Mouse (Mus musculus) olfactory bulb, adult 2 months (tissue): ENCODE results near the gene Ptafr. TPM values are rescaled to one million over a fixed set of nuclear protein-coding genes. Genes with fewer than 3 reads are reported as not detected.
"Not testable (repeated sequence)": the region's sequence is repeated elsewhere in the genome, so short reads cannot be mapped to it uniquely, and the experiment has no call there.

Experiments used
- H3K27ac ChIP-seq: fragments of 200-500 bp; 2 replicates; pipeline ENCODE4 v1.5.1; 2012; ENCODE audit warnings: low read depth, low read length; ENCODE audit not compliant: insufficient read depth
- H3K4me1 ChIP-seq: fragments of 200-500 bp; 2 replicates; pipeline ENCODE4 v1.6.1; 2012; ENCODE audit warnings: low read length; ENCODE audit not compliant: control insufficient read depth, insufficient read depth
- H3K4me3 ChIP-seq: fragments of 200-500 bp; 2 replicates; pipeline ENCODE4 v1.5.1; 2012; ENCODE audit warnings: mild to moderate bottlenecking, low read depth, low read length, moderate library complexity; ENCODE audit not compliant: insufficient read depth
- CTCF ChIP-seq: fragments of 200-500 bp; IDR thresholded peaks from 2 replicates; pipeline ENCODE4 v1.5.1; 2012; ENCODE audit warnings: low read depth, mild to moderate bottlenecking, low read length, moderate library complexity; ENCODE audit not compliant: insufficient read depth
- POLR2A ChIP-seq: fragments of 200-500 bp; IDR thresholded peaks from 2 replicates; pipeline ENCODE4 v1.6.1; 2012; ENCODE audit warnings: mild to moderate bottlenecking, low read depth, low read length, moderate library complexity; ENCODE audit not compliant: insufficient read depth
- WGBS: fragments of 180-500 bp; shearing (Covaris S2); methylation state at CpG from one replicate; pipeline ENCODE4 v1.1.7; 2018; 5-methylcytosine and 5-hydroxymethylcytosine counted together
- polyA plus RNA-seq: library from polyadenylated mRNA; stranded (reverse); fragments of >200 nt; gene quantifications from 2 replicates; pipeline ENCODE4 v1.2.4, GENCODE M21; 2012; ENCODE audit warnings: low replicate concordance; ENCODE audit not compliant: missing spikeins, insufficient read depth, insufficient read length

The Ptafr gene
- polyA plus RNA-seq, 1 experiment, result not detected

GRCm38 (mm10) chr4:132554221-132554620, 9.6 kb upstream of the Ptafr start:
- WGBS, result 71% methylated on average over 5 of the region's 5 CpGs
- H3K27ac ChIP-seq, result no peak overlapping the region
- TF ChIP-seq CTCF (no peak), POLR2A (no peak)
- H3K4me1 ChIP-seq, result peaks cover 11% of the 10 kb centered on the region; the same call in 1 of the 2 replicates
- H3K4me3 ChIP-seq, result no peak overlapping the region

DNA sequence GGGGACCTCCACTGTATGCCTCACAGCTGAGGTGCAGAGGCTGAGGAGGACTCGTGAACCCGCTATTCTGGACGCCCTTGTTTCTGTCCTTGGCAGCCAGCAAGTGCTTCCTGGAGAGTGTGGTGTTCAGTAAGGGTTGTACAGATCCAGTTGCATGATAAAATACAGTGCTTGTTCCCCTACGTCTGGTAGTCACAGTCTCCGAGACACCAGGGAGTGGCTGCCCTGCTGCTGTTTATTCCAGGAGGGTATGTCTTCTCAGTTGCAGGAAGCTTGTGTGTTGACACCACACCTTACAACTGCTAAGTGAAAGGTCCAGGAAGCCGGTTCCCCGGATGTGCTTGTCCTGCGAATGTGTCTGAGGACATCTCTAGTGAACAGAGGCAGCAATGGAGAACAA, 9.2 kb upstream of the Ptafr start:
- peaks cover 11% of the 10 kb centered on the region; the same call in 1 of the 2 replicates for H3K4me1 ChIP-seq
- TF ChIP-seq POLR2A (no peak), CTCF (no peak)
- WGBS, result 63% methylated on average over 8 of the region's 8 CpGs
- no peak overlapping the region for H3K27ac ChIP-seq
- no peak overlapping the region for H3K4me3 ChIP-seq

- peaks cover 11% of the 10 kb centered on the region; the same call in 1 of the 2 replicates for H3K4me1 ChIP-seq
- WGBS, result 92% methylated on average over 7 of the region's 7 CpGs
- not testable (repeated sequence) for H3K27ac ChIP-seq, H3K4me3 ChIP-seq
Measured at GRCm38 (mm10) chr4:132555550-132555949, 8.3 kb upstream of the Ptafr start.

GRCm38 (mm10) chr4:132563261-132563660, 606 bp upstream of the Ptafr start:
- peaks cover 4% of the 10 kb centered on the region; the same call in 1 of the 2 replicates for H3K4me1 ChIP-seq
- no peak for TF ChIP-seq POLR2A
- TF ChIP-seq CTCF, result no peak
- no peak overlapping the region for H3K4me3 ChIP-seq
- H3K27ac ChIP-seq, result no peak overlapping the region
- 72% methylated on average over 3 of the region's 3 CpGs for WGBS

DNA sequence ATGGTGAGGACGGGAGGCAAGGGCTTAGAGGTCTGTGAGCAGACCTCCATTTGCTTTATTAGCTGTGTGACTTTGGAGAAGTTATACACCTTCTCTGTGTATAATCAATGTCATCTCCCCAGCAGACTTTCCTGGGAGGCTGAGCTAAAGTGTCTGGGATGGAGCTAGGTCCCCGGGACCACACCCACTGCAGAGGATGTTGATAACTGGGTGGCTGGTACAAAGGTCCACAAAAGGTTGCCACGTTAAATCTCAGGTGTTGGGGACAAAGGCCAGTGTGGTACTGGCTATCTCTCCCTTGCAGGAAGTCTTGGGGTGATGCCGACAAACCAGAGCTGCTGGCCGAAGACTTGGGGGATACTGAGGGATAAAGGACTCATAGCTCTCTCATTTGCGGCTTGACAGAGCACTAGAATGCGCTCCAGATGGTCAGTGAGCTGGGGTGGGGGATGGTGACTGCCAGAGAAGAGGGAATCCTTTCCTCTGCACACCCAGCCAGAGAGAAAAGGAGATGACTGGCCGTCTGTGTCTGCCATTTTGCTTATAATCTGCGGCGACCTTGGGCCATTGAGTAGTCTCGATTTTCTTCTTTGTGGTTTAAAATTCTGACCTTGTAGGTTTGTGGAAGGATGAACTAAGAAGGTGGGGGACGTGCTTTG, 1.4 kb downstream of the Ptafr start:
- Histone ChIP-seq H3K4me3 (no peak overlapping the region), H3K27ac (no peak overlapping the region), H3K4me1 (peaks cover 4% of the 10 kb centered on the region; the same call in 1 of the 2 replicates)
- TF ChIP-seq POLR2A (no peak), CTCF (no peak)
- 79% methylated on average over 12 of the region's 12 CpGs for WGBS

DNA sequence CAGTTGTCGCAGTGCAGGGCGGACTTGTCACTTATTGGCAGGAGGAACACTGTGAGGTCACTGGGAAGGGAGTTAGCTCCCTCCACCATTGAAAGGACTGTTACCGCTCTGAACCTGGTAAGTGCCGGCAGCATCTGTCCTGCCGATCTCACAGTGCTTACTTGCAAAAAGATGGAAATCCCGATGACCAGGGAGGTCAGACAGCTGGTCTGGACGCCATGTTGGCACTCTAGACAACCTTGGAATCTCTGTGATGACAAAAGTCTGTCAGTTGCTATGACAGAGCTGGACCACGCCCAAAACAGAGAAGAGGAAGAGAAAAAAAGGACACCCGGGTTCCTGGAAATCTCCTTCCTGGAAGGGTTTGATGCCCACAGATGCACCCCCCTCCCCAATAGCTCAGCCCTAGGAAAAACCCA, 3.5 kb downstream of the Ptafr start:
- WGBS, result 76% methylated on average over 9 of the region's 9 CpGs
- TF ChIP-seq POLR2A, result no peak
- no peak for TF ChIP-seq CTCF
- H3K4me3 ChIP-seq, result no peak overlapping the region
- H3K27ac ChIP-seq, result no peak overlapping the region
- peaks cover 4% of the 10 kb centered on the region; the same call in 1 of the 2 replicates for H3K4me1 ChIP-seq

DNA sequence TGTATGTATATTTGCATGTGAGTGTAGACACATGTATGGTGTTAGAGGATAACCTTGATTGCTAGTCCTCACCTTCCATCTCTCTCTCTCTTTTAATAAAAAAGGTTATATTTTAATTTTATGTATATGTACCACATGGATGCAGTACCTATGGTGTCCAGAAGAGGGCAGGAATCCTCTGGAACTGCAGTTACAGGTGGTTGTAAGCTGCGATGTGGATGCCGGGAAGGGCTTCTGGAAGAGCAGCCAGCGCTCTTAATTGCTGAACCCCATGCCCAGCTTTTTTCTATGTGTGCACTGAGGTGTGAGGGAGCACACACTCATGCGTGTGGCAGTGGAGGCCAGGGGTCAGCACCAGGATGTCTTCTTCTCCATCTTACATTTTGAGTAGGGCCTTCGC, 5.2 kb downstream of the Ptafr start:
- no peaks in the 10 kb centered on the region for H3K4me1 ChIP-seq
- H3K27ac ChIP-seq, result no peak overlapping the region
- TF ChIP-seq POLR2A, result no peak
- 0 out of 2 replicates have a peak, but pooled peaks have one; percentile 16 for TF ChIP-seq CTCF
- no peak overlapping the region for H3K4me3 ChIP-seq
- WGBS, result 91% methylated on average over 5 of the region's 5 CpGs

- Histone ChIP-seq H3K4me3 (no peak overlapping the region), H3K4me1 (no peaks in the 10 kb centered on the region), H3K27ac (no peak overlapping the region)
- no peak for TF ChIP-seq CTCF
- TF ChIP-seq POLR2A, result no peak
- WGBS, result 68% methylated on average over 9 of the region's 9 CpGs
Measured at GRCm38 (mm10) chr4:132571190-132571589, 7.3 kb downstream of the Ptafr start.

DNA sequence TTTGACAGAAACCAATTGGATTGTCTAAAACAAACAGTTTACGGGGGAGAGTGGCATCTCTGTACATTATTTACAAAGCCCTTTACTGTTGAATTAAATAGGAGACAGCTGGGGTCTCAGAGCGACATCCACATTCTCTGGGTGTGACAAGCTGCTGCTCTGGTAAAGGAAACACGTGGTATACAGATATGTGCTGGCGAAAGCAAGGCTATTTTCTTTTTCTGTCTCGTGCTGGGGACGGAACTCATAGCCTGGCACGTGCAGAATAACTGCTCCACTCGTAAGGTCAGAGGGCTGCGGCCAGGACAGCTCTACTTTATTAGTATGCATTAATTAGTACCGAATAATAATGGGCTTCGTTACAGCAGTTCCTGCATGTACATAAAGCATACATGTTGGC, 9.5 kb downstream of the Ptafr start:
- WGBS, result 32% methylated on average over 11 of the region's 11 CpGs
- no peaks in the 10 kb centered on the region for H3K4me1 ChIP-seq

GRCm38 (mm10) chr4:132574809-132575347, 11.0 kb downstream of the Ptafr start:
- no peak overlapping the region for H3K27ac ChIP-seq
- TF ChIP-seq POLR2A (no peak), CTCF (no peak)
- no peaks in the 10 kb centered on the region for H3K4me1 ChIP-seq
- WGBS, result 91% methylated on average over 1 of the region's 1 CpGs
- no peak overlapping the region for H3K4me3 ChIP-seq

More for the DNA sequence above, 9.5 kb downstream of the Ptafr start:
- TF ChIP-seq POLR2A, result no peak
- TF ChIP-seq CTCF, result no peak
- H3K27ac ChIP-seq, result no peak overlapping the region
- no peak overlapping the region for H3K4me3 ChIP-seq
